Mouse (Mus musculus) yolk sac, embryonic 10.5 days (tissue): Measurements from ENCODE around the gene Osgin1.

Source experiments
- DNase-seq: peaks from one replicate; pipeline ENCODE4 v3.0.0-alpha.2; 2017; ENCODE audit warnings: low spot score

Osgin1 gene

DNA sequence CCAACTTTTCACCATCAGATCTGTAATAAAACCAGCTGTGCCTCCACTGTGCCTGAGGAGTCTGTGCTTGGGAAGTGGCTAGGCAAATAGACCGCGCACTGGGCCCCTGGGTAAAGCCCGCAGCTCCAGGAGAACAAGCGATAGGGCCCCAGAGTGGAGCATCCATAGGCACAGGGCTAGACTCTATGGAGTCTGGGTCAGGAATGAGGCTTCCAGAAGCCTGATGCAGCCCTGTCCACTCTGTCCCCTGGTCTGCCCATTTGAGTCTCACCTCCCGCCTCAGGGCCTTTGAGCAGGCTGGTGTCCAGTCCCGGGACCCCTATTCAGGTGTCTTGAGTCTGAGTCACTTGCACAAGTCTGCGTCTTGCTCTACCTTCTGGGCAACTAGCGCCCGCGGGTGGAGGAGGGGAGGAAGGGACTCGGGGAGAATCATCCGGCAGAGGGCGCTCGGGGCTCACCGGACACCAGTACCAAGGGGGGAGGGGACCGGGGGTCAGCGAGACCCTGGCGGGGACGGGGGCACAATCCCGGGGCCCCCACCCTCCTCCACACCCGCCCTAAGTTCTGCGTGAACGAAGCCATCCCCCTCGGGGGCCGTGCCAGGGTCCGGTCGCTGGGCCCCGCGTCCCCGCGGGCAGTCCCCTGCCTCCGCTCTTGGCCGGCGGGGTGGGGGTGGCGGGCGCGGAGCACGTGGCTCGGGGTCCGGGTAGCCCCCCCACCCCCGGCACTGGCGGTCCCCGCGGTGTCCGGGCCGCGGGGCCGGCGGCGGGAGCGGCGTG is 12.5 kb downstream of the Osgin1 start, which contains the start of gene Necab2:
TSS of gene Necab2 (plus strand) at position 509 of the 779 bp plus-strand sequence.
- DNase-seq: peak; percentile 89

DNA sequence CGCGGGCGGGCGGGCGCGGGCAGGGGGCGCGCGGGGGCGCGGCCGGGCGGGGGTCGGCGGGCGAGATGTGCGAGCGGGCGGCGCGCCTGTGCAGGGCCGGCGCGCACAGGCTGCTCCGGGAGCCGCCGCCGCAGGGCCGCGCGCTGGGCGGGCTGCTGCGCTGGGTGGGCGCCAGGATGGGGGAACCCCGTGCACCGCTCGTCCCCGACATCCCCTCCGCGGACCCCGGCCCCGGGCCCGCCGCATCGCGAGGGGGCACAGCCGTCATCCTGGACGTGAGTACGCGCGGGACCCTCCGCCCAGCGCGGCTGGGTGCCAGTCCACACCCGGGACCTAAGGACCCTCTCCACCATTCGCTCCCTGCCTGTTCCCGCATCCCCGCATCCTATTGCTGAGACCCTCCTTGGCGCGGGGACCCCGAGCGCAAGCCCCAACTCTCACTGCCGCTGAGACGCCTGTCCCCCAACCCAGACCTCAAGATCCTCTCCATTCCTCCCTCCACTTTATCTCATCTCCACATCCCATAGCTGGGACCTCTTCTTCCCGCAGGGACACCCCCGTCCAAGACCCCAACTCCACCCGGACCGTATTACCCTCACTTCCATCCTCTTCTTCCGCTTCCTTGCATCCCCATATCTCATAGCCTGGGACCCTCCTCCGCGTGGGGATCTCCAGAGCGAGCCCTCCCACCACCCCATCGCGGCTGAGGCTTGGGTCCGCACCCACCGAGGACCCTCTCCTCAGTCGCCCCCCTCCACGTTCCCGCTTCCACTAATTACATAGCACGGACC is 13.3 kb downstream of the Osgin1 start:
- DNase-seq: no peak

DNA sequence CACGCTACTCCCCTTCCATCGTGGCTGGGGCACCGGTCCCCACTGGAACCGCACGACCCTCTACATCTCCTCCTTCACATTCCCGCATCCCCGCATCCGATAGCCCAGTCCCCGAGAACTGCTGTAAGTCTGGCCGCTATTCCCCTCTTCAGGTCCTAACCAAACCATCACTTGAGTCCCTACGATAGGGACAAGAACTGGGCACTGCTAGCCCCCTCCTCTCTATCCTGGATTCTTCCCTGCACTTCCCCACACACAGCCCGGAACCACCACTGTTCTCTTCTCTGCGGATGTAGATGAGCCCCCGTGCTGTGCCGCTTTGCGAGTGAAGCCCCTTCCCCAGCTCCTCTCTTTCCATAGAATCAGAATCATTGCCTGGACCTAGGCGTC is 13.9 kb downstream of the Osgin1 start:
- DNase-seq: no peak

DNA sequence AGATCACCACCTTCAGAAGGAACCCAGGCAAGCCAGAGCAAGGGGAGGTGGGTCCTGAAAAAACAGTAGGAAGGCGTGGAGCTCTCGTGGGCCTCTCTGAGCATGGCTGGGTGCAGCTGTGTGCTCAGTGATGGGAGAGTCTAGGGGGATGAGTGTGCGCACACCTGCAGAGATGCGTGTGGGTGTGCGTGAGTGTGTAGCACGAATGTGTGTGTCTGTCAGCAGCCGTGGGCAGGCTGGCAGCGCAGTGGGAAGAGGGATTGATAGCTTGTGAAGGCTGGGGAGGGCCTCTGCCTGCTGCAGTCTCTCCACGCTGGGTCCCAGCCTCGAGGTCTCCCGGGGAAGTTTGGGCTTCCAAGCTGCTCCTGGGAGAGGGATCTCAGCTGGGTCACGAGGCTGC is 15.7 kb downstream of the Osgin1 start:
- DNase-seq: no peak

DNA sequence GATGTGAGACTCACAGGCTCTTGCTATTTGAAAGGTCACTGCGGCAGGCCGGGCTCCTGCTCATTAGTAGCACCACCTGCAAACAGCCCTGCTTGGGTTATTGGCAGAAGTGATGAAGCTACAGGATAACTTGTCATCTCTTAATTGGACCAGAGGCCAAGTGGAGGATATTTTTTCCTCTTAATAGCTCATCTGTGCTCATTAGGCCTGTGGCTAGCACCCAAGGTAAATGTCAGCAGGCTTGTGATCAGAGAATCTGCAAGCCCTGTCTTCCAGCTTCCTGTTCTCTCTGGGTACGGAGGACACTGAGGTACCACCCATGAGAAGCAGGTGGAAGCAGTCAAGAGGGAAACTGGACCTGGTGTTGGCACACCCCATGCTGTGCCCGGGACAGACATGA is 17.2 kb downstream of the Osgin1 start:
- DNase-seq: no peak

DNA sequence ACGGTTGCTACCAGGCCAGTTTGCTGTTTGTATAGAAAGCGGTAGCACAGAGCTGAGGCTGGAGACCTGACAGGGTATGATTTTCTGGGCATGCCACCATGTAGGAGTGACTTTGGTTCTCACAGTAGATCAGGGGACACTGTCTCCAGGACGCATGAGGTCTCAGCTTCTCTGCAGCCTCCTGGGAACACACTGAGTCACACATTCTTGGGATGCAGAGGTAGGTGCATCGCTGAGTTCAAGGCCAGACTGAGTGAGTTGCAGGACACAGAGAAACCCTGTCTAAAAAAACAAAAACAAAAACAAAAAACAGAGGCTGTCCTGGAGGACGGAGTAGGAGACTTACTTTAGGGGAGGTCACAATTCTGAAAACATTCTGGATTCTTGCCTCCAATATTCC is 19.0 kb downstream of the Osgin1 start:
- no peak for DNase-seq

DNA sequence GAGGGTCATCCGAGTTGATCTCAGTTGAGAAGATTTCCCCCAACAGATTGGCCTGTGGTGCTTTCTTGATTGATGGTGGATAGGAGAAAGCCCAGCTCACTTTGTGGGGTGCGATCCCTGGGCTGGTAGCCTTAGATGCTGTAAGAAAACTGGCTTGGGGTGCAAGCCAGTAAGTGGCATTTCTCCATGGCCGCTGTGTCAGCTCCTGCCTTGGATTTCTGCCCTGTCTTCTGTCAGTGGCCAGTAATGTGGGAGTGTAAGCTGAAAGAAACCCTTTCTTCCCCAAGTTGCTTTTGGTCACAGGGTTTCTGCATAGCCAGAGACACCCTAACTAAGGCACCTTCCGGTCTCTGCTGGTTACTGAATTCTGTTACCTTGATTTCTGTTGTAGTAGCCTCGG is 22.1 kb downstream of the Osgin1 start:
- no peak for DNase-seq

DNA sequence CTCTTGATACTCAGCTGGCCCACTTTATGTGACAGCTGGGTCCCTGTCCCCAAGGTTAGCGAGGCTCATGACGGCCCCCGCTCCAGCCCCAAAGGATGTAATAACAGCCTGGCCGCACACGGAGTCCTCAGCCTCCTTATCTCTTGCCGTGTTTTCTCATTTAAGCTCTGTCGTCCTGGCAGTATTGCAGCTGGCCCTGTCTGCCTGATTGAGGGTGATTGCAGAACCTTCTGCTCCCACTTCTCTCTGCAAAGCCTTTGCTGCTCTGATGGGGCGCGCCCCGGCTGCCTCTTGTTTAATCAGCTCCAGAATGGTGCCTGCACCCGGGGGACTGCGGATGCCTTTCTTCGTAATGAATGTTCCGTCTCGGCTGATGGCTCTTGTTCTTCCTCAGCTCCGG is 25.8 kb downstream of the Osgin1 start:
- DNase-seq: no peak

DNA sequence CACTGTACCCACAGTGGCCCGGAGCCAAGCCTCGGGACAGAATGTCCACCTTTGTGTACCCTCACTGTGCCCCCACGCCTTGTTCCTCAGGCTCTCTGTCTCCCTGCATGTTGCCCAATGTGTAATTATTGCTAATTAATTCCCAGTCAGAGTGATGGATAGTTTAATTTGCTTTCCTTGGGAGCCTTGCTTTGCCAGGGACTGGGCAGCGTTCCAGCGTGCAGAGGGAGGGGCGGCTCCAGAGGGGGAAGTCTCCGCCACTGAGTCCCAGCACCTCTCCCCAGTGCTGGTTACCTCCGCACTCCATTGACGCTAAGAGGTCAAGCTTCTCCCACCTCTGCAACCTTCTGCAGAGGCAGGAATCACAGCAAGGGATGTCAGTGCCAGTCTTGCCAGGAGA is 27.4 kb downstream of the Osgin1 start:
- DNase-seq: no peak

DNA sequence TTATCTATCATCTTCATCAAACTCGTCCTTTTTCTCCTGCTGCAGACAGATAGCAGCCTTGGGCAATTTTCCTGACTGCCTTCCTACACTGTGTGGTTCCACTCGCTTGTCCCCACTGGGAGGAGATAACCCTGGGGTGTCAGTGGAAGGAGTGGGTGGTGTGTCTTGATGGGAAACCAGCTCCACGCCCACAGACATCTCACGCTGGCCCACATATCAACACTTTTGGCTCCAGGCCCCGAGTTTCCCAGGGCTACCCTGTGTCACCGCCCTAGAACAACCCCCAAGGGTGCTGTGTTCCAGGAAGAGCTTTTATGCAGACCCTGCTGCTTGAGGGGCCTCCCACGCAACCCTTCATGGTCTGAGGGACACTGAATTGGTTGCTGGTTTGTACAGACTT is 29.8 kb downstream of the Osgin1 start:
- no peak for DNase-seq

DNA sequence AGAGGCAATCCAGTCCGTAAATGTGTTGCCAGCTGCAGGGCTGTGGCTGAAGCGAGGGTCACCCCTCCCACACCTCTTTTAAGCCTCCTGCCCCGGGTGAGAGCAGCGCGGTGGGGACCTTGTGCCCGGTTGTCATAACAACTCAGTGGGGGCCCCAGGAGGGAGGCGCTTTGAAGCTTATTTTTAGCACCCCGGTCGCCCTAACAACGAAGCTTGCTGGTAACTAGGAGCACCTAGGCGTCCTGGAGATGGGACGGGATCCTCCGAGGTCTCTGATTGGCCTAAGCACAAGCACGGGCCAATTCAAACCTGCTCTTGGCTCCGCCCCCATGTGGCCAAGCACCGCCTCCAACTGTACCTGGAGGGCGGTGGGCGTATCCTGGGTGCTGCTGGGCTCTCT is 32.2 kb downstream of the Osgin1 start:
- no peak for DNase-seq

DNA sequence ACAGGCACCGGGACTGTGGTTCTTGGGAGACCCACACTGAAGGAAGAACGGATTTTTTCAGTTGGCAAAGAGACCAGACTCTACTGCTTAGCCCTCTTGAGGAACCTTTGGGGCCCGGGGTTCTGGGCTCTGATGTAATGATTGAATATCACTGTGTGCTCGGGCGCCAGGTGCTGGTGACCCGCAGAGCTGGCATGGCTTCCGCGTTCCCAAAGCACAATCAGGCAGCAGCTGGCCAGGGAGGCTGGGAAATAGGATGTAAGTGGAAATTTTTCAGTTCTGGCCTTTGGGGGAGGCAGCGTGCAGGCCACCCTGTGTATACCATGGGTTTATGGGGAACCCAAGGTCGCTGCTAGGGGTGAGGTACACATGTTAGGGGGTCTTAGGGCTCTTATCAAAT is 32.9 kb downstream of the Osgin1 start:
- DNase-seq: no peak

DNA sequence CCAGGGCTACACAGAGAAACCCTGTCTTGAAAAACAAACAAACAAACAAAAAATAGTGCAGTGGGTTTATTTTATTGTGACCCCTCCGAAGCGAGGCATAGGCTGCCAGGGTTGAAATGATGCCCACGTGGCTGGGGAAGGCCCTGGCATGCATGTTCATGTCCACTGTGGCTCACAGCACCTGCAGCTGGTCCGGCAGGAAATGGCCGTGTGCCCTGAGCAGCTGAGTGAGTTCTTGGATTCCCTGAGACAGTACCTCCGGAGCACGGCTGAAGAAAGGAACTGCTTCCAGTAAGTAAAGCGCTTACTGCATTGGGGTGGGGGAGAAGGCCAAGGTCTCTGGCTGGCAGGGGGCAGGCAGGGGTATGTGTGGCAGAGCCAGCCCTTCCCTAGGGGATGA is 34.2 kb downstream of the Osgin1 start:
- no peak for DNase-seq

DNA sequence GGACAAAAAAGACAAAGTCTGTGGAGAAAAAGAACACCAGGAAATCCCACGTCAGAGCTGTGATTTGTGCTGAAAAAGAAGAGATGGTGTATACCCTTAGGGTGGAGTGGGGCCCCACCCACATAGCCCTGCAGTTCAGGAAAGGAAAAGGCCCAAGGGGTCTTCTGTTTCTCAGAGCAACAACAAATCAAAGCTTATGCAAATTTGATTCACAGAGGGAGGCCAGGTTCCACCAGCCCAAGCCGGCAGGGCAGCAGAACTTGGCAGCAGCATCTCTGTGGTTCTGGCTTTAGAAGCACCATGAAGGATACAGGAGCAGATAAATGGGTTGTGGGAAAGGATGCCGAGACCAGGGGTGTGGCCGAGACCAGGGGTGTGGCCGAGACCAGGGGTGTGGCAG is 44.8 kb downstream of the Osgin1 start:
- DNase-seq: no peak

DNA sequence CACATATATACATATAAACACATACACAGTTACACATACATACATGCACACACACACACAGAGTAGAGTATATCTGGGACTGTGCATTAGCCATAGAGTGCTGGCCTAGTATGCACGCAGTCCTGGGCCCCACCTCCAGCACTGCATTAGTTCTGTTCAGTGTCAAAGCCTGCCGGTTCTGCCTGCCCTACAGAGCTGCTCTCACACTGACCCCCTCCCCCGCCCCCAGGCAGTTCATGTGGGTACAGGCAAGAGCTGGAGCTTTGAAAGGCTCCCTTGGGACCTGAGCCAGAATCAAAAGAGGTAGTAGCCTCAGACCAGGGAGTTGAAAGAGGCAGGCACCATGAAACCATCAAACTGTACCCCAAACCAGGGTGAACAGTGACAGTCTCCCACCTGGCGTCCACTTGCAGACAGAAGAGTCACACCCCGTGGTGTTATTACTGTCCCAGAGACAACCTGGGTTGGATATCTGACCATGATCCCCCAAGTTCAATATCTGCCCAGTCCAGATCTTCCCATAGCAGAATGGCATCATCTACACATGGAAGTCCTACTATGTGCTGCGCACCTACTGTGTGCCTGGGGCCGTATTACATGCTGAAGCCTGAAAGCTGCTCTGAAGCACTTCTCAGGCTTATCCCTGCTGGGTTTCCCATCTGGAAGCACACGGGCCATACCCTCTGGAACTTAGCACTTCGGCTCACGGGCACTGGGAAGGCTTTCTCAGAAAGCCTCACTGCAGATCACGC is 50.4 kb downstream of the Osgin1 start:
- DNase-seq: no peak

DNA sequence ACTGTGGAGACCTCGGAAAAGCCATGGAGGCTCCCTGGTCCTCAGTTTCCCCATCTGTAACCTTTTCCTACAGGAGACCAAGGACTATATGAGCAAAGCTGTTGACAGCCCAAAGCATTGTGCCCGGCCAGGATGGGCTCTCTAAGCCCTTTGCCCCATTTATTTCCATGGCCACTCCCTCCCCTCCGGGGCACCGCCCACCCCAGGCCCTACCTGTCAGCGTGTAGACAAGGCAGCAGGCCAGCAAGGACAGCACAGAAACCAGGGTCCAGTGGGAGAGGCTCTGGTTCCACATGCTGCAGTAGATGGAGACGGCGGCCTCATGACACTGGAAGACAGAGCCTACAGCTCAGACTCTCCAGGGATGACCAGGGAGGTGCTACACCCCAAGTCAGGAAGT is 53.2 kb downstream of the Osgin1 start:
- DNase-seq: no peak
